Mouse (Mus musculus) intestine, embryonic 14.5 days (tissue): ENCODE measurements around the gene Ston2. TPM values are rescaled to one million over a fixed set of nuclear protein-coding genes. Genes with fewer than 3 reads are reported as not detected.

Experiments
- ATAC-seq: fragments of 200-750 bp; cut with Nextera tagmentation; replicated peaks from 2 replicates; pipeline ENCODE4 v1.8.0; 2017; ENCODE audit warnings: low read depth, moderate number of reproducible peaks, moderate TSS enrichment, moderate library complexity; ENCODE audit not compliant: low FRiP score, low TSS enrichment
- DNase-seq: peaks from one replicate; pipeline ENCODE4 v3.0.0-alpha.2; 2018; ENCODE audit warnings: low spot score
- H3K27ac ChIP-seq: fragments of 300-500 bp; sonication (generic); 2 replicates; pipeline ENCODE4 v1.5.1; 2014; ENCODE audit warnings: low read depth, mild to moderate bottlenecking, control low read depth
- H3K27me3 ChIP-seq: fragments of 300-500 bp; sonication (generic); replicated peaks from 2 replicates; pipeline ENCODE4 v1.6.1; 2014; ENCODE audit warnings: low read length, control low read depth; ENCODE audit not compliant: control insufficient read depth, insufficient read depth
- H3K36me3 ChIP-seq: fragments of 300-500 bp; sonication (generic); 2 replicates; pipeline ENCODE4 v1.6.1; 2014; ENCODE audit warnings: low read length, control low read depth; ENCODE audit not compliant: control insufficient read depth, insufficient read depth
- H3K4me1 ChIP-seq: fragments of 300-500 bp; sonication (generic); replicated peaks from 2 replicates; pipeline ENCODE4 v1.6.1; 2014; ENCODE audit warnings: low read length, control low read depth, mixed read lengths; ENCODE audit not compliant: control insufficient read depth, insufficient read depth
- H3K4me2 ChIP-seq: fragments of 300-500 bp; sonication (generic); 2 replicates; pipeline ENCODE4 v1.6.1; 2014; ENCODE audit warnings: low read length
- H3K4me3 ChIP-seq: fragments of 300-500 bp; sonication (generic); 2 replicates; pipeline ENCODE4 v1.5.1; 2014; ENCODE audit warnings: low read depth, low read length, control low read depth, mixed read lengths
- H3K9ac ChIP-seq: fragments of 300-500 bp; sonication (generic); 2 replicates; pipeline ENCODE4 v1.6.1; 2014; ENCODE audit warnings: mild to moderate bottlenecking, low read length
- H3K9me3 ChIP-seq: fragments of 300-500 bp; sonication (generic); 2 replicates; pipeline ENCODE4 v1.6.1; 2016; ENCODE audit warnings: low read length, control low read depth; ENCODE audit not compliant: control insufficient read depth
- WGBS: fragments of 180-500 bp; shearing (Covaris S2); extraction: QIAGEN DNeasy Blood & Tissue Kit; methylation state at CpG from one replicate; pipeline ENCODE4 v1.1.7; 2014; 5-methylcytosine and 5-hydroxymethylcytosine counted together
- polyA plus RNA-seq: library from polyadenylated mRNA; unstranded; fragments of >200 nt; fragmentation: Nextera tagmentation; extraction: Ambion mirVana; gene quantifications from 2 replicates; pipeline ENCODE4 v1.2.1, GENCODE M21; 2014

The Ston2 gene
- polyA plus RNA-seq, 1 experiment from 2014 or later: 7.3 TPM

DNA sequence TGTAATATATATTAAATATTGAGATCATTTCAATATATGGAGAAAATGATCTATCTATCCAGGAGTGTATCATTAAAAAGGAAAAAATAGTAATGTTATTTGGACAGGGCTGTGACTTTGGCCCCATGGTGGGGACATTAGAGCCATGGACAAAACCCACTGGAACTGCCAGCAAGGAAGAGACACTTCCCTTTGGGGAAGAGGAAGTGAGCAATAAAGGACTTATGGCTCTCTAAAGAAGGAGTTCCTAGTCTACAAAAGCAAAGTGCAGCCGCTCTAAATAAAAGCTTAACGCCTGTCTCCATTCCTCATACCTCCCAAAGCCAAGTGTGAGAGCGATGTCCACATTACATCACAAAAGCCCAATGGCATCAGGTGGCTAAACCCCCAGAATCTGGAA is 121.6 kb downstream of the Ston2 start:
- 83% methylated on average over 3 of the region's 3 CpGs for WGBS
- H3K9ac ChIP-seq: no peak overlapping the region
- ATAC-seq: no peak
- no peak overlapping the region for H3K27ac ChIP-seq
- H3K4me3 ChIP-seq: no peak overlapping the region
- no peaks in the 10 kb centered on the region for H3K27me3 ChIP-seq
- H3K4me2 ChIP-seq: no peak overlapping the region
- DNase-seq: no peak
- no peaks in the 10 kb centered on the region for H3K36me3 ChIP-seq
- H3K9me3 ChIP-seq: no peaks in the 10 kb centered on the region
- no peaks in the 10 kb centered on the region; the same call in 1 of the 2 replicates for H3K4me1 ChIP-seq

DNA sequence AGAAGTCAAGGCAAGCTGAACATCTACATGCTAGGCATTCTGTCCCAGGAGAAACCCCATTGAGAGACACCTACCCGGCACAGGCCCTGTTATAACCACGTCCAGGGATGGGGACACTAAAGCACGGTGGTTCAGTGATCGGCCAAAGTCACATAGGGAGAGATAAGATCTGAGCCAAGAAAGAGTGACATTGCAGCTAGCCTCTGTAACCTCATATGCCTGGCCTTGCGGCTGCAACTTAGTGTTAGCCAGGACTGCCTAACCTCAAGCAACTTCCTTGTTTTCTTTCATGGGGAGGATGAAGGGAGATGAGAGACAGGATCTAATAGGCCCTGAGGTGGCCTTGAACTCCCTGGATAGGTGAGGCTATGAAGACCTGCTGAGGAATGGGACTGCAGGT is 122.8 kb downstream of the Ston2 start:
- Histone ChIP-seq H3K27me3 (no peaks in the 10 kb centered on the region), H3K4me1 (no peaks in the 10 kb centered on the region; the same call in 1 of the 2 replicates), H3K9me3 (no peaks in the 10 kb centered on the region), H3K4me2 (no peak overlapping the region), H3K27ac (no peak overlapping the region), H3K9ac (no peak overlapping the region), H3K36me3 (no peaks in the 10 kb centered on the region), H3K4me3 (no peak overlapping the region)
- DNase-seq (no peak), ATAC-seq (no peak)
- WGBS: 81% methylated on average over 5 of the region's 5 CpGs

DNA sequence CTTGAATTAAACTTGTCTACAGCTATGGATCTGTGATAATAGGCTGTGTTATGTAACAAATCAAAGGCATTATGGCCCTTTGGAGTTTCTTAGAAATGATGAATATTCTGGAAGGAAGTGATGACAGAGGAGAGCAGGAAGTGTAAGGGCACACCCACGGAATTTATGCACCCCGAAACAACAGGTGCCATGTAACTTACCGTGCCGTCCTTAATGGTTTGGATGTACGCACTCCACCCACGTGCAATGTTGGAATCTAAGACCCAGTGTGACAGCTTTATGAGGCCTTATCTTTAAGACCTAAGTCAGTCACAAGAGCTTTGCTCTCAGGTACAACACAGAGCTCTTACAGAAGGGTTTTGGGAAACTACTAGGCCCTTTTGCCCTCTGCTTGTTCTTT is 124.9 kb downstream of the Ston2 start:
- Histone ChIP-seq H3K4me1 (no peaks in the 10 kb centered on the region; the same call in 1 of the 2 replicates), H3K27me3 (no peaks in the 10 kb centered on the region), H3K9me3 (no peaks in the 10 kb centered on the region), H3K4me3 (no peak overlapping the region), H3K9ac (no peak overlapping the region), H3K4me2 (no peak overlapping the region), H3K36me3 (no peaks in the 10 kb centered on the region), H3K27ac (no peak overlapping the region)
- no peak for ATAC-seq
- DNase-seq: no peak
- WGBS: 57% methylated on average over 6 of the region's 6 CpGs

DNA sequence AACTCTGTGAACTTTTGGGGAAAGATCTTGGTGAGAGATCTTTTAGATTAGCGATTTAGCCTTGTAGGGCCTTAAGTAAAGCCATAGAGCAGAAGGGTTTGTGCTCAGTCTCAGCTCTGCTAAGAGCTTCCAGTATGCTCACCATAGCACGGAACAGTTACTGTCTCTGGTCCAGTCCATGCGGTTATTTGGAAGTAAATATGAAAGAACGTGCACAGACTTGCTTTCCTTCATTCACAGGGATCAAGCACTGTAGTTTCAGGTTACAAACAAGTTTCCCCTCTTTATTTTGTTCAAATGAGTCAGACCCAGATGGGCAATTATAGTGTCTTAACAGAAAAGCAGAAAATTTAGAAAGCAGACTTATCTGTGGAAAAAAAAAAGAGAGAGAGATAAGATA is 125.3 kb downstream of the Ston2 start:
- no peak for DNase-seq
- 83% methylated on average over 4 of the region's 4 CpGs for WGBS
- no peak for ATAC-seq
- H3K27ac ChIP-seq: no peak overlapping the region
- H3K36me3 ChIP-seq: no peaks in the 10 kb centered on the region
- H3K4me1 ChIP-seq: no peaks in the 10 kb centered on the region; the same call in 1 of the 2 replicates
- no peak overlapping the region for H3K4me3 ChIP-seq
- H3K9ac ChIP-seq: no peak overlapping the region
- H3K27me3 ChIP-seq: no peaks in the 10 kb centered on the region
- H3K4me2 ChIP-seq: no peak overlapping the region
- no peaks in the 10 kb centered on the region for H3K9me3 ChIP-seq

DNA sequence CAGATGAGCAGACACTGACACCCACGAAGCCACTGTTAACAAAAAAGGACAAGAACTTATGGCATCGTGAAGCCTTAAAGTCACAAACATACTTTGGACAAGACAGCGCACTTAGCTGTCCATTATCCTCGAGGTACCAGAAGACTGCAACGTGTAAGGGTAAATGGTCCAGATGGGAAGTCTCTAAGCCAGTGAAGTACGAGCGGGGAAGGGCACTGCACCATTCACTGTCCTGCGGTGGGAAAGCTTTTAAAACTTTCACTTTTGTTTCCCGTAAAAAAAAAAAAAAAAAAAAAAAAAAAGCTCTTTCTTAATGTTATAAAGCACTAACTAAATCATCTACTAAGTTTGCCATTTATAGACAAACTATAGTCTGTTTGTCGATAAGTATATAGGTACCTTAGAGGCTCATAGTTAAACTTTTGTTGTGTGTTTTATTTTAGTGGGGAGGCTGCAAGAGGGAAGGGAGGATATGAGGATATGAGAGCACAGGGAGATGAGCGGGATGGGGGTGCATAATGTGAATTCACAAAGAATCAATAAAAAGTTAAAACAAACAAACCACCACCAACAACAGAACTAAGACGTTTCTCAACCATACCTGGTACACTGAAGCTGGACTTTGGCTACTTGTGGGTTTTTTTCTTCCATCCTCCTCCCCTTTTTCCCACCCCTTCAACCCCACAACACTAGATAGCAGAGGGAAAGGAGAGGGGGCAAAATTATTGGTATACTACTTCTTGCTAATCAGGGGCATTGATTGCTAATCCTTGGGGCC is 127.4 kb downstream of the Ston2 start:
- Histone ChIP-seq H3K4me2 (no peak overlapping the region), H3K4me1 (no peaks in the 10 kb centered on the region), H3K27ac (no peak overlapping the region), H3K27me3 (no peaks in the 10 kb centered on the region), H3K4me3 (no peak overlapping the region), H3K36me3 (no peaks in the 10 kb centered on the region), H3K9ac (no peak overlapping the region), H3K9me3 (no peaks in the 10 kb centered on the region)
- DNase-seq: no peak
- ATAC-seq: no peak
- 75% methylated on average over 12 of the region's 12 CpGs for WGBS

DNA sequence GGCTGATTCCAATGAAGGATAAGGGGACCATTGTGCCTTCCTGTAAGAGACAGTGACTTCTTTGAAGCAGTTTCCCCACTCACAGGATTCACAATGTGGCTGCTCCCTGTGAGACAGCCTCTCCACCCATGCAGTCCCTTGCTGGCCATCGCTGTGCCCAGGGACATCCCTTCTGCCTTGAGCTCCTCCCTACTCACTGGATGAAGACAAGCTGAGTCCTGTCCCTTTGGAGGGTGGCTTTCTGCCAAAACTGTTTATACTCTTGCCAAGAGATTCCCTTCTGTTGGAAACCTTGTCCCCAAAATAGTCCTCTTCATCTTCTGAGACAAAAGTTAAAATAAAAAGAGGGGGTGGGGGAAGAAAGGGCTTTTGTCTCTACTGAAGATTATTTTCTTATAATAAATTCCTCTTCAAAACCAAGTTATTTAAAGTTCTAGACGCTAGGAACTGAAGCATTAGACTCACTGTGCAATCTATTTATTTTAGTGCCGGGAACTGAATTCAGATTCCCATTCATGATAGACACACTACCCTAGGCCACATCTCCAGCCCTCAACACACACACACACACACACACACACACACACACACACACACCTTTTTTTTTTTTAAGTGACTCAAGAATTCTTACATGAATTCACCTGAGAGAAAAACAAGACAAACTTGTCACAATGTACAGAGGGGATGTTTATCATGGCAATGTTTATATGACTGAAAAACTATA is 133.6 kb downstream of the Ston2 start:
- no peak overlapping the region for H3K27ac ChIP-seq
- no peak overlapping the region for H3K4me2 ChIP-seq
- H3K4me1 ChIP-seq: no peaks in the 10 kb centered on the region
- no peaks in the 10 kb centered on the region for H3K36me3 ChIP-seq
- DNase-seq (no peak), ATAC-seq (no peak)
- no peak overlapping the region for H3K9ac ChIP-seq
- H3K9me3 ChIP-seq: no peaks in the 10 kb centered on the region
- no peak overlapping the region for H3K4me3 ChIP-seq
- H3K27me3 ChIP-seq: no peaks in the 10 kb centered on the region
- WGBS: 62% methylated on average over 3 of the region's 3 CpGs

DNA sequence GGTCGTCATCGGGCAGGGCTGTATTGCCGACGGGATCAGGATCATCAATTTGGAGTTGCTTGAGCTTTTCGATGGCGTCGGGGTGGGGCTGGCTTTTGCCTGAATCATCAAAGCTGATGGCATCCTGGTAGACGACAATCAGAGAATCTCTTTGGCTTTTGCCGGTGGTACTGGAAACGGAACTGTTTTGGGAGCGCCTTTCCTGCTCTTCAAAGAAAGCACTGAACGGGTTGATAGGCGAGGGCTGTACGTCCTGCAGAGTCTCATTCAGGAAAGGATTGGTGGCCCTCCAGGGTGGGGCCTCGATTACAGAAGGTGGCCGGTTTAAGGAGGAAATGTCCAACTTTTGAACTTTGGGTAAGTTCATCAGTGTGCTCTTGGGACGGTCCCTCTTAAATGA is 139.8 kb downstream of the Ston2 start:
- no peak overlapping the region for H3K4me2 ChIP-seq
- H3K27ac ChIP-seq: no peak overlapping the region
- H3K36me3 ChIP-seq: 0 out of 2 replicates have a peak, but pooled peaks cover 2% of the 10 kb centered on the region
- no peaks in the 10 kb centered on the region for H3K4me1 ChIP-seq
- WGBS: 96% methylated on average over 17 of the region's 17 CpGs
- no peak overlapping the region for H3K4me3 ChIP-seq
- no peak for DNase-seq
- ATAC-seq: no peak
- H3K27me3 ChIP-seq: no peaks in the 10 kb centered on the region
- no peak overlapping the region for H3K9ac ChIP-seq
- peaks cover 6% of the 10 kb centered on the region; the same call in 1 of the 2 replicates for H3K9me3 ChIP-seq

DNA sequence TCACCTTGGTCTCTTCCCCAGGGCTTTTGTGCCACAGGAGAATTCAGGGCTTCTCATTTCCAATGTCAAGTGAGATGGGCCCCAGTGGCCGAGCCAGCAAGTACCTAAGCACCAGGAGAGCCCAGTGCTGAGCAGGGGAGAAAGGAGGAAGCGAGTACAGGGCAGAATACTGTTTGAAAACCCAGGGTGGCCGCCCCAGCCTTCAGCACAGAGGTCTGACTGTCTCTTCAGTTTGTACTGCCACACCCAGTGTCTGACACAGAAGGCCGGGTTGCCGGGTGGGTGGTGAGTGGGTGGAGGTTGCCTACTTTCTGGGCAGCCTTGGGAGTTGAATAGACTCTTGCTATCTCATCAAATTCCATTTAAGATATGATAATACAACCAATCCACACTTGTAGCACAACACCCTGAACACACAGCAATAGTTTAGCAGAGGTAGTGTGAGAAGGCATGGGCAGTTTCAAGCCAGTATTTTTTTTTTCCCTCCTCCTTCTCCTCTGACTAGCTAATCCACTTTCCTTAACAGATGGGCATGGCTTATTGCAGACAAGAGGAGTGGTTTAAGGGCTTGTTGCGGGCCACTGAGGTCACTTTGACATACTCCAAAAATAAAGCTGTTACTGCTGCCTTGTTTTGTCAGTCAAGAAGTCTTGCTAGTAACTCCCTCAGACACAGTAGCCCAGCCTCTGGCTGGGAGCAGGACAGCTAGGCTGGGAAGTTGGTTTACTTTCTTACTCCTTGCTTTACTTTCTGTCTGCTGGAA is 142.6 kb downstream of the Ston2 start:
- H3K4me2 ChIP-seq: no peak overlapping the region
- H3K4me1 ChIP-seq: peaks cover 10% of the 10 kb centered on the region
- H3K27me3 ChIP-seq: no peaks in the 10 kb centered on the region
- H3K4me3 ChIP-seq: no peak overlapping the region
- H3K36me3 ChIP-seq: 0 out of 2 replicates have a peak, but pooled peaks cover 2% of the 10 kb centered on the region
- H3K27ac ChIP-seq: no peak overlapping the region
- 77% methylated on average over 6 of the region's 6 CpGs for WGBS
- DNase-seq: no peak
- no peak for ATAC-seq
- H3K9me3 ChIP-seq: peaks cover 6% of the 10 kb centered on the region; the same call in 1 of the 2 replicates
- H3K9ac ChIP-seq: no peak overlapping the region
